Mouse (Mus musculus) ES-Bruce4 (cell line): ENCODE results near the gene Pou4f2.

Experiments used
- CTCF ChIP-seq: IDR thresholded peaks from one replicate; pipeline ENCODE4 v1.8.1; 2011; ENCODE audit warnings: low read depth, low read length
- POLR2A ChIP-seq: IDR thresholded peaks from one replicate; pipeline ENCODE4 v1.8.1; 2011; ENCODE audit warnings: low read length; ENCODE audit not compliant: insufficient read depth

GRCm38 (mm10) chr8:78434823-78435623 lies 1.4 kb downstream of the Pou4f2 start:
- no peak for TF ChIP-seq CTCF
- TF ChIP-seq POLR2A = no peak
